Mouse (Mus musculus) lung, embryonic 16.5 days (tissue): ENCODE measurements at regions not wholly inside any gene's neighbourhood (a gene's known extent, or its start where the extent isn't known, plus 50 kb on each side); places are given as distances from the start of the nearest gene placed in this dataset.
A peak's percentile ranks its signal among the peaks of the same experiment; 100 is the strongest.

ENCODE experiments used
- ATAC-seq: fragments of 200-750 bp; cut with Nextera tagmentation; 2 replicates; pipeline ENCODE4 v1.8.0; 2017; ENCODE audit warnings: low read depth, mild to moderate bottlenecking, moderate library complexity
- H3K27ac ChIP-seq: fragments of 300-500 bp; sonication (generic); 2 replicates; pipeline ENCODE4 v1.5.1; 2014; ENCODE audit warnings: mild to moderate bottlenecking, control low read depth, low read length
- H3K27me3 ChIP-seq: fragments of 300-500 bp; sonication (generic); 2 replicates; pipeline ENCODE4 v1.6.1; 2014; ENCODE audit warnings: low read depth, low read length, mixed read lengths; ENCODE audit not compliant: control insufficient read depth, insufficient read depth
- H3K36me3 ChIP-seq: fragments of 300-500 bp; sonication (generic); 2 replicates; pipeline ENCODE4 v1.6.1; 2014; ENCODE audit warnings: low read length; ENCODE audit not compliant: control insufficient read depth, insufficient read depth
- H3K4me1 ChIP-seq: fragments of 300-500 bp; sonication (generic); replicated peaks from 2 replicates; pipeline ENCODE4 v1.6.1; 2014; ENCODE audit warnings: low read length, mixed read lengths; ENCODE audit not compliant: control insufficient read depth, insufficient read depth
- H3K4me2 ChIP-seq: fragments of 300-500 bp; sonication (generic); 2 replicates; pipeline ENCODE4 v1.6.1; 2014; ENCODE audit warnings: low read depth, low read length, control low read depth
- H3K4me3 ChIP-seq: fragments of 300-500 bp; sonication (generic); 2 replicates; pipeline ENCODE4 v1.5.1; 2014; ENCODE audit warnings: mild to moderate bottlenecking, low read length, control low read depth
- H3K9ac ChIP-seq: fragments of 300-500 bp; sonication (generic); 2 replicates; pipeline ENCODE4 v1.6.1; 2014; ENCODE audit warnings: low read length, control low read depth
- H3K9me3 ChIP-seq: fragments of 300-500 bp; sonication (generic); 2 replicates; pipeline ENCODE4 v1.6.1; 2016; ENCODE audit warnings: low read length; ENCODE audit not compliant: control insufficient read depth
- WGBS: fragments of 180-500 bp; shearing (Covaris S2); extraction: QIAGEN DNeasy Blood & Tissue Kit; methylation state at CpG from one replicate; pipeline ENCODE4 v1.1.7; 2014; 5-methylcytosine and 5-hydroxymethylcytosine counted together

DNA sequence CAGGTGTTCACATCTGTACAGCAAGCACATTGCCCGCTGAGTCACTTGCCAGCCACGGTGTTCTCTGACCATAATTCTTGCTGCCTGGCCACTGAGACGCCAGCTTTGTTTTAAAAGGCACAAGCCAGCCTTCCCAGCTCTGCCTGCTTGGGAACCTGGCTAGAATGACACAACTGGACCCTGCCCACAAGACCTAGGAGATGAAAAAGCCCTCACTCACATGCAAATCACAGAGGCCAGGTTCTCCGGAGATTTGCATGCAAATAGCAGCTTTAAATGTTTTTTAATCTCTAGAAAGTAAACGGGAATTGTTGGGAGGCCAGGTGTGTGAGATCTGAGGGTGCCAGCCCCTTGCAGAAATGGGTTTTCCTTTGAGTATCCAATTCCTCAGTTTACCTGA, 71.9 kb downstream of the 1810010D01Rik start:
- no peak overlapping the region for H3K9ac ChIP-seq
- peaks cover 2% of the 10 kb centered on the region; the same call in 1 of the 2 replicates for H3K4me1 ChIP-seq
- 35% methylated on average over 5 of the region's 5 CpGs for WGBS
- H3K4me2 ChIP-seq = no peak overlapping the region
- H3K9me3 ChIP-seq = peaks cover 6% of the 10 kb centered on the region
- no peak overlapping the region for H3K27ac ChIP-seq
- H3K36me3 ChIP-seq = no peaks in the 10 kb centered on the region
- no peak for ATAC-seq
- no peak overlapping the region for H3K4me3 ChIP-seq
- H3K27me3 ChIP-seq = no peaks in the 10 kb centered on the region

DNA sequence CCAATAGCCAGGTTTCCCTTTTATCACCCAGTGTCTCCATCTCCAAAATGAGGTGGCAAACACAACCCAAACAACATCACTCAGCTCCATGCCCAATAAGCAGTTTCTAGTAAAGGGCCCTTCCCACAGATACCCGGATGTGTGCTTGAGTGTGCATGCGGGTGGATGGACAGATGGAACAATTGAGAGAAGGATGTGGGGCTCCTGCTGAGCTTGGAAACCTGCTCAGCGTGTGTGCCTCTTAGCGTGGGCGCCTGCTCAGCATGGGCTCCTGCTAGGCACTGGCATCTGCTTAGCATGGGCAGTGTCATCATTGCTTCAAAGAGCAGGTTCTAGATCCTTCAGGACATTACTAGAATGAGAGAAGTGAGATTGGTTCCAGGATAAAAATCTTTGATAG, 75.4 kb downstream of the 1810010D01Rik start:
- no peaks in the 10 kb centered on the region for H3K9me3 ChIP-seq
- H3K36me3 ChIP-seq = no peaks in the 10 kb centered on the region
- WGBS = 89% methylated on average over 5 of the region's 5 CpGs
- peaks cover 7% of the 10 kb centered on the region; the same call in 1 of the 2 replicates for H3K4me1 ChIP-seq
- no peak overlapping the region for H3K4me3 ChIP-seq
- H3K27me3 ChIP-seq = no peaks in the 10 kb centered on the region
- H3K9ac ChIP-seq = no peak overlapping the region
- H3K27ac ChIP-seq = no peak overlapping the region
- ATAC-seq = no peak
- H3K4me2 ChIP-seq = no peak overlapping the region

DNA sequence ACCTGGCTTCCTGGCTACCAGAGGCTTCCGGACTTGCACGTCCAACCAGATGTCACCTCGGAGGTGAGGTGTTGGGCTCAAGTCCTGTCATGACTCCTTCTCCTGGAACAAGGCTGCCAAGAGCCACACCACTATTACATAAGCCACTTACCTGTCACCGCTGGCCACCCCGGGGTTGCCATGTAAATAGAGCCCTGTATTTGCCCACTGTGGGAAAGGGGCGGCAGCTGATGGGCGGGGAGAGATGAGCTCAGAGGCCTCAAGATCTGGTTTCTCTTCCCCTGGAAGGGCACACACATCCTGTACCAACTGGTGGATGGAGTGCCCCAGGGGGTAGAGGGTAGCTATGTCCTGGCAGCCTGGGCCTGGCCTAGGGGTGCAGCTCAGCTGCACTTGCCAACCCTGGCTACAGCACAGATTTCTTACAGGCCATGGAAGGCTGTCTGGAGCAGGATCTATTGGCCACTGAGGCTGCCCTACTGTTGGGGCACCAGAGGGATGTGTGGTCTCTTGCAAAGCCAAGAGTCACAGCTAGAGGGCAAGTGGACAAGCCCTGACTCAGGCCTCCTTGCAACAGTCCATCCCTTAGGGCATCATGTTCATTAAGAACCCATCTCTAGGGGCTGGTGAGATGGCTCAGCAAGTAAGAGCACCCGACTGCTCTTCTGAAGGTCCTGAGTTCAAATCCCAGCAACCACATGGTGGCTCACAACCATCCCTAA, 76.3 kb downstream of the 1810010D01Rik start:
- no peak overlapping the region for H3K27ac ChIP-seq
- no peak overlapping the region for H3K9ac ChIP-seq
- 54% methylated on average over 8 of the region's 8 CpGs for WGBS
- peaks cover 13% of the 10 kb centered on the region; the same call in 1 of the 2 replicates for H3K4me1 ChIP-seq
- H3K27me3 ChIP-seq = no peaks in the 10 kb centered on the region
- H3K4me2 ChIP-seq = no peak overlapping the region
- no peaks in the 10 kb centered on the region for H3K36me3 ChIP-seq
- no peak overlapping the region for H3K4me3 ChIP-seq
- no peaks in the 10 kb centered on the region for H3K9me3 ChIP-seq
- ATAC-seq = 0 out of 2 replicates have a peak, but pooled peaks have one; percentile 19

DNA sequence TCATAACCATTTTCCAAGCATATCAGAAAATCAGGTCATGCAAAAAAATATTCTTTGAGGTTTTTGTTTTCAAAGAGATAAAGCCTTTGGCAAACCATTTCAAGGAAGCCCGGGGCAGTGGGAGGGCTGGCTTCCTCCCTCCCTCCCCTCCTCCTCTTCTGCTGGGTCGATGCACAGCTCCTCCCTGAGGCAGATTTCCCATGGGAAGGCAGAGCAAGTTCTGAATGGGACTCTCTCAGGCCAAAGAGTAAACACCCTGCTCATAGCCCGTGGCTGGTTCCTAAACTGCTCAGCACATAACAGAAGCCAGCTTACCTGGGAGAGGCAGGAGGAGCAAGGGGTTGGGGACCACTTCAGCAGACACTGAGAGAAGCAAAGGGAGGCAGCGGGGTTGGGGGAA, 77.9 kb downstream of the 1810010D01Rik start:
- no peak overlapping the region for H3K9ac ChIP-seq
- no peak overlapping the region for H3K27ac ChIP-seq
- H3K4me2 ChIP-seq = no peak overlapping the region
- H3K36me3 ChIP-seq = no peaks in the 10 kb centered on the region
- peaks cover 13% of the 10 kb centered on the region; the same call in 1 of the 2 replicates for H3K4me1 ChIP-seq
- H3K9me3 ChIP-seq = no peaks in the 10 kb centered on the region
- peak; percentile 53 for ATAC-seq
- H3K27me3 ChIP-seq = no peaks in the 10 kb centered on the region
- 17% methylated on average over 4 of the region's 4 CpGs for WGBS
- H3K4me3 ChIP-seq = no peak overlapping the region

DNA sequence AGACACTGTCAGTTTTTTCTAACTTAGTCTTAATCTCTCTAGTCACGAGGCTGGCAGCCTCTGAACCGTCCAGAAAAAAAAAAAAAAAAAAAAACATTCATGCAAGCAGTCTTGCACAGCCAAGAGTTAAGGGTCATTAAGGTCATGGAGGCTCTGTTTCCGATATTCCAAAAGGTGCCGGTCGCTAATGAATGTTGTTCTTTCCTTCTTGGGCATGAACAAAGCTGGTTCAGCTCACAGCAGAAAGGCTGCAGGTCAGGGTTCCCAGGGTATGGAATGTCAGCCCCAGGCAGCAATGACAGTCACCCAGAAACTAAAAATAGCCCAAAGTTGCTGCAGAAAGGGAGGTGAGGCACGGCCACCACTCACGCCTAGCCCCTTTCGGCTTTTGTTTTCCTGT, 80.3 kb downstream of the 1810010D01Rik start:
- H3K27me3 ChIP-seq = no peaks in the 10 kb centered on the region
- H3K4me3 ChIP-seq = no peak overlapping the region
- 31% methylated on average over 8 of the region's 8 CpGs for WGBS
- H3K4me2 ChIP-seq = no peak overlapping the region
- H3K27ac ChIP-seq = no peak overlapping the region
- peaks cover 13% of the 10 kb centered on the region; the same call in 1 of the 2 replicates for H3K4me1 ChIP-seq
- no peak overlapping the region for H3K9ac ChIP-seq
- no peaks in the 10 kb centered on the region for H3K9me3 ChIP-seq
- ATAC-seq = no peak
- no peaks in the 10 kb centered on the region for H3K36me3 ChIP-seq

DNA sequence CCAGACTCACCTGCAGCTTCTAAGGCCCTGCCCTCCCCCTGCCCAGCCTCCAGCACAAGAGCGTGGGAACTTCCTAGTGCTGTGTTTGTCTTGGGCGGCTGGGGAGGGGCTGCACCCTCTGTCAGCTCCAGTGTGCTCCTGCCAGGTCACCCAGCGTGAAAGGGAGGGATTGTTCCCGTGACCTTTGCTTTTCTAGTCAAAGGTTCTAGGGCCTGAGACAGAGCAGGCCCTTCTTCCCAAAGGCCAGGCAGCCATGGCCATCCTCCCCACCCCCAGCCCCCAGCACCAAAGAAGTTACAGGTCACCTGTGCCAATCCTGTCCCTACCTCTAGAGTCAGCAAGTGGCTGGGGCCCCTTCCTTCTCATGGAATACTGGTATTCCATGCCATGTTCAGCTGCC, 80.7 kb downstream of the 1810010D01Rik start:
- ATAC-seq = peak; percentile 58
- no peaks in the 10 kb centered on the region for H3K36me3 ChIP-seq
- peaks cover 13% of the 10 kb centered on the region; the same call in 1 of the 2 replicates for H3K4me1 ChIP-seq
- H3K4me3 ChIP-seq = no peak overlapping the region
- H3K27ac ChIP-seq = no peak overlapping the region
- WGBS = 35% methylated on average over 4 of the region's 4 CpGs
- no peak overlapping the region for H3K9ac ChIP-seq
- no peak overlapping the region for H3K4me2 ChIP-seq
- no peaks in the 10 kb centered on the region for H3K27me3 ChIP-seq
- no peaks in the 10 kb centered on the region for H3K9me3 ChIP-seq

DNA sequence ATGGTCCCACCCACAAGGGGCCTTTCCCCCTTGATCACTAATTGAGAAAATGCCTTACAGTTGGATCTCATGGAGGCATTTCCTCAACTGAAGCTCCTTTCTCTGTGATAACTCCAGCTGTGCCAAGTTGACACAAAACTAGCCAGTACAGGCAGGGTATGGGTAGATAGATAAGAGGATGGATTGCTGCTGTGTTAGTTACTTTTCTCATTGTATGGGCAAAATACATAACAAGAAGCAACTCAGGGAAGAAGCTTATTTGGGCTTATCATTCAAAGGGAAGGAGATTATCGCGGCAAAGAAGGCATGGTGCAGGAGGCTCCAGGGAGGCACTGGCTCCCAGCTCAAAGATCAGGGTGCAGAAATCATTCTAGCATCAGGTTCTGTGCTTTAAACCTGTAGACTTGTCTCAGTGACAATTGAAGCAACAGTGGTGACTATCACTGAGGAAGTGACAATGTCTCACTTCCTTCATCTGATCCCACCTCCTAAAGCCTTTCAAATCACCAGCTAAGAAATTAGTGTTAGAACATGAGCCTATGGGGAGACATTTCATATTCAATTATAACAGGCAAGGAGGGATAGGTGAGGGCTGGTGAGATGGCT, 83.8 kb downstream of the 1810010D01Rik start:
- Histone ChIP-seq H3K27me3 (no peaks in the 10 kb centered on the region), H3K36me3 (no peaks in the 10 kb centered on the region), H3K4me2 (no peak overlapping the region), H3K27ac (no peak overlapping the region), H3K4me3 (no peak overlapping the region), H3K9me3 (no peaks in the 10 kb centered on the region), H3K9ac (no peak overlapping the region), H3K4me1 (peaks cover 10% of the 10 kb centered on the region; the same call in 1 of the 2 replicates)
- WGBS = 86% methylated on average over 2 of the region's 2 CpGs
- no peak for ATAC-seq

DNA sequence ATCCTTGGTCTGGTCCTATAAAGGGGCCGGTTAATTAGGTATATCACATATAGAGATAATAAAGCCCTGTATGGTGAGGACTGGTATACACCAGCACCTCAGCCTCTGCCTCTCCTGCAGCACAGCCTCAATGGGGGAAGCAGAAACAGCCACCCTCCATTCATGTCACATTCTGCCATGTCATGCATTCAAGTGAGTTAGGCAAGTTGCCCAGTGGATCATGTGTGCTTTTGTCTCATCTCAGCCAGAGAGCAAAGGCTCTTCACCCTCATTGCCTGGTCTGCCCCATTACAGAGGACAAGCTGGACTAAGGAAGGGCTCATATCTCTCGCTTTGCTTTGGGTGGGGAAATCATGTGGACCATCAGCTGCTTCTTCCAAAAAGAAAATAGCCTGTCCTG, 85.4 kb downstream of the 1810010D01Rik start:
- no peak overlapping the region for H3K27ac ChIP-seq
- no peaks in the 10 kb centered on the region for H3K9me3 ChIP-seq
- H3K36me3 ChIP-seq = no peaks in the 10 kb centered on the region
- no peak overlapping the region for H3K4me2 ChIP-seq
- WGBS = 84% methylated on average over 2 of the region's 2 CpGs
- peak; percentile 56; the same call in 1 of the 2 replicates for ATAC-seq
- H3K9ac ChIP-seq = no peak overlapping the region
- no peak overlapping the region for H3K4me3 ChIP-seq
- peaks cover 6% of the 10 kb centered on the region; the same call in 1 of the 2 replicates for H3K4me1 ChIP-seq
- H3K27me3 ChIP-seq = no peaks in the 10 kb centered on the region

DNA sequence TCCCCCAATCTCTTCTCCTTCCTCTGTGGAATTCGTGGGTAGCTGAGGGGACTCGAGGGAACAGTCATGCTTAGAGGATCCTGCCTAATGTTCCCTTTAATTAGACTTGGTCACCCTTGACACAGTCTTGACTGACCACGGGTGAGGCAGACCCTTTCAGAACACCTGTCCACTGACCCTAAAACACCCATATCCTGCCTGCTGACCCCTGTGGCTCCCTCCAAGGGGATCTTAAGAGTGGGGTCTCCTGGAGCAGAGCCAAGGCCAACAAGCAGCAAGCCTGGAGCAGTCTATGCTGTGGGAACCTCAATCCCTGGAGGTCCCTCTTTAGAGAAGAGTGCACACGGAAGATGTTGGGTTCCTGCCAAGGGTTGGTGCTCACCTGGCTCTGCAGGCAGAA, 89.5 kb downstream of the 1810010D01Rik start:
- H3K4me3 ChIP-seq = no peak overlapping the region
- H3K27me3 ChIP-seq = no peaks in the 10 kb centered on the region
- 51% methylated on average over 4 of the region's 4 CpGs for WGBS
- ATAC-seq = no peak
- no peak overlapping the region for H3K9ac ChIP-seq
- no peak overlapping the region for H3K27ac ChIP-seq
- no peaks in the 10 kb centered on the region for H3K36me3 ChIP-seq
- H3K4me1 ChIP-seq = no peaks in the 10 kb centered on the region
- H3K9me3 ChIP-seq = no peaks in the 10 kb centered on the region
- no peak overlapping the region for H3K4me2 ChIP-seq
